Mouse (Mus musculus): ENCODE measurements around the gene Vpreb1.

DNA sequence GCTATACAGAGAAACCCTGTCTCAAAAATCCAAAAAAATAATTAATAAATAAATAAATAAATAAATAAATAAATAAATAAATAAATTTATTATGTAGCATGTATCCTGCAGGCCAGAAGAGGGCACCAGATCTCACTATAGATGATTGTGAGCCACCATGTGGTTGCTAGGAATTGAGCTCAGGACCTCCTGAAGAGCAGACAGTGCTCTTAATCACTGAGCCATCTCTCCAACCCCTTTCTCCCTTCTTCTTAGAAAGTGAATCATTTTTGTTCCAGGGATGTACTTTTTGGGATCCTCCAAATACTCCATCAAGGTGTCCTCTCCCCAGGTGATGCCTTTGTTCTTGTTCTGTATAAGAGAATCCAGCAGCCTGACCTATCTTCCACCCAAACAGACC is 21.4 kb downstream of the Vpreb1 start:
- TF ChIP-seq CTCF (IDR thresholded peaks at IDR 0.05; ENCODE audit: low read depth) (0 out of 2 replicates have a peak, but pooled peaks have one; percentile 8), EP300 (IDR thresholded peaks at IDR 0.05; ENCODE audit: low read depth) (no peak)
